Mouse (Mus musculus) cerebellum, postnatal 36 days (tissue): Measurements from ENCODE around the gene Spdye4c.

ENCODE experiments used
- DNase-seq, 2 experiments: peaks; one replicate each; pipeline ENCODE4 v3.0.0; 2021 to 2022; ENCODE audit warnings: mixed read lengths in 2 of 2

The Spdye4c gene

GRCm38 (mm10) chr2:128590909-128591308 is at the start of gene Spdye4c:
Gene Spdye4c, plus strand, starts transcription at chr2:128591209.
- no peak for DNase-seq

- DNase-seq: no peak
Observed at GRCm38 (mm10) chr2:128543495-128543894, 47.5 kb upstream of the Spdye4c start.

- no peak for DNase-seq
Observed at GRCm38 (mm10) chr2:128544421-128545137, 46.4 kb upstream of the Spdye4c start.

- DNase-seq: no peak
Observed at GRCm38 (mm10) chr2:128545447-128545846, 45.6 kb upstream of the Spdye4c start.

- DNase-seq: no peak
Observed at GRCm38 (mm10) chr2:128547079-128547478, 43.9 kb upstream of the Spdye4c start.

- no peak for DNase-seq
Observed at GRCm38 (mm10) chr2:128548262-128548661, 42.7 kb upstream of the Spdye4c start.

GRCm38 (mm10) chr2:128549561-128549960 is 41.4 kb upstream of the Spdye4c start:
- DNase-seq: no peak

- no peak for DNase-seq
Observed at GRCm38 (mm10) chr2:128549963-128550362, 41.0 kb upstream of the Spdye4c start.

- no peak for DNase-seq
Observed at GRCm38 (mm10) chr2:128552080-128552791, 38.8 kb upstream of the Spdye4c start.

- no peak for DNase-seq
Observed at GRCm38 (mm10) chr2:128552798-128553720, 38.0 kb upstream of the Spdye4c start.

- DNase-seq: no peak
Observed at GRCm38 (mm10) chr2:128555082-128555481, 35.9 kb upstream of the Spdye4c start.

GRCm38 (mm10) chr2:128564195-128564594 is 26.8 kb upstream of the Spdye4c start:
- no peak for DNase-seq

- DNase-seq: no peak
Observed at GRCm38 (mm10) chr2:128565904-128566303, 25.1 kb upstream of the Spdye4c start.

- peak in 1 of 2 experiments; percentile 28 for DNase-seq
Observed at GRCm38 (mm10) chr2:128566304-128567147, 24.5 kb upstream of the Spdye4c start.

- no peak for DNase-seq
Observed at GRCm38 (mm10) chr2:128568018-128568417, 23.0 kb upstream of the Spdye4c start.

GRCm38 (mm10) chr2:128568490-128568889 is 22.5 kb upstream of the Spdye4c start:
- no peak for DNase-seq

- DNase-seq: no peak
Observed at GRCm38 (mm10) chr2:128571001-128571400, 20.0 kb upstream of the Spdye4c start.

GRCm38 (mm10) chr2:128572726-128573624 is 18.0 kb upstream of the Spdye4c start:
- peak; percentile 82 to 90 for DNase-seq

GRCm38 (mm10) chr2:128582881-128583280 is 8.1 kb upstream of the Spdye4c start:
- DNase-seq: no peak

GRCm38 (mm10) chr2:128592301-128592700 is 1.3 kb downstream of the Spdye4c start:
- no peak for DNase-seq

GRCm38 (mm10) chr2:128601534-128601933 is 10.5 kb downstream of the Spdye4c start:
- DNase-seq: no peak
